Mouse (Mus musculus) stomach, postnatal 0 days (tissue): ENCODE data around the gene Msi1.

Experiments
- CTCF ChIP-seq: IDR thresholded peaks from 2 replicates; pipeline ENCODE4 v1.5.1; 2016; ENCODE audit warnings: antibody characterized with exemption, low read depth, mild to moderate bottlenecking, moderate library complexity
- EP300 ChIP-seq: optimal IDR thresholded peaks from 2 replicates; pipeline ENCODE3; 2016; ENCODE audit warnings: antibody characterized with exemption

DNA sequence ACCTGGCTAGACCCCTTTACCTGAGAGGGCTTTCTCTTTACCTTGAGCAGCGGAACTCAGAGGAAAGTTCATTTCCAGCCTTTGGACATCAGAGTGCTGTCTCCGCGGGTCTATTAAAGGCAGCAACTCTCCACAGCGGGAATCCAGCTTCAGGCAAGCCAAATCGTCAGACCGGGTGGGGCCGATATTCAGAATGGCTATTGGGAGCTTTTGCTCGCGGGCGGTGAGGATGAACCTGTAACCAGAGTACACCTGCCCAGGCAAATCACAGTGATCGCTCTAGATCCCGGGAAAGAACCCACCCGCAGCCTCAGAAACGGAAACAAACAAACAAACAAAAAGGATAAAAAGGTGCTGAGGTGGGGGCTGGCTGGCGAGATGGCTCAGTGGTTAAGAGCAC is 50.2 kb downstream of the Msi1 start:
- TF ChIP-seq CTCF = no peak
- TF ChIP-seq EP300 = no peak
